ENCODE assay signal across 16 mouse cellular contexts in the genomic region with DNA sequence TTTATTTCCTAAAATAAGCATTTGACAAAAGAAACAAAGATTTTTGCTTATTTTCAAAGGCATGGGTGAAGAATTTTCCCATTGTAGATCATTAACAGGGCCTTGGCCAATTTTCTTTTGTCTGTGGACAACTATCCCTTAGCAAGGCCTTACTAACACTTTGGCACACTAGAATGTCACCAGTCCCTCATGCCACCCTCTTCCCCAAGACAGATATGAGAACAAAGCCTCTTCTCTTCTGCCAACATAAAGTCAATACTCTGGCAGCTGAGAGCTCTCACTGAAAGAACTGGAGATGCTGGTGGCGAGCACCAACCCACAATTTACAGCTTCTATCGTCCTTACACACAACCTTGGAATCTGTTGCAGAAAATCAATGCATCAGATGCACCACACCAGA.
"Had no signal": no experiment of that assay in that cellular context is flagged by ENCODE, and none has a peak within 500 bp of the region (broad histone marks: within the 10 kb centered on the region; RNA-seq: fewer than 3 reads in every experiment).

No protein-coding gene starts in this region.

- H3K36me3 ChIP-seq: hindbrain, embryonic 15.5 days; limb, embryonic 12.5 days; liver, embryonic 15.5 days; neural tube, embryonic 15.5 days; stomach, embryonic 15.5 days had no signal

- H3K9me3 ChIP-seq: hindbrain, embryonic 15.5 days; limb, embryonic 12.5 days; liver, embryonic 15.5 days; neural tube, embryonic 15.5 days; stomach, embryonic 15.5 days had no signal

- H3K9ac ChIP-seq: hindbrain, embryonic 15.5 days; limb, embryonic 12.5 days; liver, embryonic 15.5 days; neural tube, embryonic 15.5 days; stomach, embryonic 15.5 days had no signal

- H3K4me3 ChIP-seq: hindbrain, embryonic 15.5 days; limb, embryonic 12.5 days; liver, embryonic 15.5 days; myocyte; neural tube, embryonic 15.5 days; stomach, embryonic 15.5 days had no signal

- H3K27ac ChIP-seq: hindbrain, embryonic 15.5 days; limb, embryonic 12.5 days; liver, embryonic 15.5 days; neural tube, embryonic 15.5 days; stomach, embryonic 15.5 days had no signal

- H3K4me2 ChIP-seq: hindbrain, embryonic 15.5 days; limb, embryonic 12.5 days; liver, embryonic 15.5 days; midbrain, embryonic 11.5 days; neural tube, embryonic 15.5 days; stomach, embryonic 15.5 days had no signal

- H3K27me3 ChIP-seq: hindbrain, embryonic 15.5 days; limb, embryonic 12.5 days; liver, embryonic 15.5 days; neural tube, embryonic 15.5 days; stomach, embryonic 15.5 days had no signal

- H3K4me1 ChIP-seq: hindbrain, embryonic 15.5 days; limb, embryonic 12.5 days; liver, embryonic 15.5 days; neural tube, embryonic 15.5 days; stomach, embryonic 15.5 days had no signal

- ATAC-seq: intestine, postnatal 0 days; lung, postnatal 0 days had no signal

- DNase-seq: kidney, adult 8-10 months; kidney, postnatal 25 days; liver; lung, adult 2 months; lung, postnatal 4 days; right cerebral cortex, postnatal 4 days; thymus, postnatal 4 days had no signal
